Mouse (Mus musculus) embryonic facial prominence, embryonic 11.5 days (tissue): ENCODE results near the gene Rcsd1. TPM values are rescaled to one million over a fixed set of nuclear protein-coding genes. Genes with fewer than 3 reads are reported as not detected.
A peak's percentile ranks its signal among the peaks of the same experiment; 100 is the strongest.

Source experiments
- ATAC-seq: fragments of 200-750 bp; cut with Nextera tagmentation; replicated peaks from 2 replicates; pipeline ENCODE4 v1.8.0; 2017; ENCODE audit warnings: low read depth; ENCODE audit not compliant: insufficient number of reproducible peaks, low FRiP score, low TSS enrichment
- DNase-seq: peaks from one replicate; pipeline ENCODE4 v3.0.0-alpha.2; 2015; ENCODE audit warnings: low spot score
- H3K27ac ChIP-seq: fragments of 300-500 bp; sonication (generic); replicated peaks from 2 replicates; pipeline ENCODE4 v1.5.1; 2014; ENCODE audit warnings: mild to moderate bottlenecking, low read depth, low read length, control low read depth
- H3K27me3 ChIP-seq: fragments of 300-500 bp; sonication (generic); 2 replicates; pipeline ENCODE4 v1.6.1; 2014; ENCODE audit warnings: mild to moderate bottlenecking, low read length, moderate library complexity, mixed read lengths; ENCODE audit not compliant: control insufficient read depth, insufficient read depth
- H3K36me3 ChIP-seq: fragments of 300-500 bp; sonication (generic); replicated peaks from 2 replicates; pipeline ENCODE4 v1.6.1; 2014; ENCODE audit warnings: low read depth, mild to moderate bottlenecking, low read length, moderate library complexity, mixed read lengths; ENCODE audit not compliant: control insufficient read depth, insufficient read depth
- H3K4me1 ChIP-seq: fragments of 300-500 bp; sonication (generic); 2 replicates; pipeline ENCODE4 v1.6.1; 2014; ENCODE audit warnings: low read length, mixed read lengths; ENCODE audit not compliant: control insufficient read depth, insufficient read depth
- H3K4me2 ChIP-seq: fragments of 300-500 bp; sonication (generic); 2 replicates; pipeline ENCODE4 v1.6.1; 2014; ENCODE audit warnings: low read depth, mild to moderate bottlenecking, control low read depth, low read length, moderate library complexity
- H3K4me3 ChIP-seq: fragments of 300-500 bp; sonication (generic); 2 replicates; pipeline ENCODE4 v1.5.1; 2014; ENCODE audit warnings: low read depth, low read length, control low read depth
- H3K9ac ChIP-seq: fragments of 300-500 bp; sonication (generic); replicated peaks from 2 replicates; pipeline ENCODE4 v1.6.1; 2014; ENCODE audit warnings: mild to moderate bottlenecking, control low read depth, low read length
- H3K9me3 ChIP-seq: fragments of 300-500 bp; sonication (generic); replicated peaks from 2 replicates; pipeline ENCODE4 v1.6.1; 2016; ENCODE audit warnings: mild to moderate bottlenecking, low read length, inconsistent platforms, mixed read lengths; ENCODE audit not compliant: control insufficient read depth
- WGBS: fragments of 180-500 bp; shearing (Covaris S2); extraction: QIAGEN DNeasy Blood & Tissue Kit; methylation state at CpG from one replicate; pipeline ENCODE4 v1.1.7; 2014; 5-methylcytosine and 5-hydroxymethylcytosine counted together
- polyA plus RNA-seq: library from polyadenylated mRNA; unstranded; fragments of >200 nt; fragmentation: Nextera tagmentation; extraction: Ambion mirVana; gene quantifications from 2 replicates; pipeline ENCODE4 v1.2.1, GENCODE M21; 2014

Rcsd1 gene
- 7.8 and 8.3 TPM in 2 replicates for polyA plus RNA-seq

DNA sequence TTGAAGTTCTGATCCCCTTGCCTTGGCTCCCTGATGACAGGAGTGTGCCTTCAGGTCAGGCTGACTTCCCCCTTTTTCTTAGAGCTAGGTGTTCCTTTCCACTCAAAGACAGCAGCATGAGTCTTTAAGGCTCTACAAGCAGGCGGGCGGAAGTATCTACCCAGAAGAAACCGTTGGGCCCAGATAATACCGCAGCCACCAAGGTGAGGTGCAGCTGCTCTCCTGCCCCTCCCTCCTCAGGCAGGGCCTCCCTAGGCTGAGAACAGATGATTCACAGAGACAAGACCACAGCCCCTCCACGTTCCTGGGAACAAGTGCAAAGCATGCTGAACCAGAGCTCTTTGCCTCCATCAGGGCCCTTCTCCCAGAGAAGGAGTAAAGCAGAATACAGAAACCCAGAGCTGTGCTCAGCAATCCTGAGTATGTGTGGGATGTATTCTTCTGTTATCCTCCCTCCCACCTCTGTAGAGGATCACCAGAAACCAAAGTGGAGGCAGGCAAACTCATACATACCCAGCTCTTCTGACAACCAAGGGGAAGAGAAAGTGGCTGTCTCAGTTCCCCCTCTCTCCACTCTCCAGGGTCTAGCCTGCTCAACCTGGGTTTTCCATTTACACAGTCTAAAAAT, at the start of gene Rcsd1:
Gene Rcsd1, minus strand, starts transcription at position 129 of the 628 bp plus-strand sequence.
- peaks cover 4% of the 10 kb centered on the region; the same call in 1 of the 2 replicates for H3K27me3 ChIP-seq
- H3K36me3 ChIP-seq = no peaks in the 10 kb centered on the region
- no peaks in the 10 kb centered on the region for H3K9me3 ChIP-seq
- no peak within 1 kb of the TSS for H3K9ac ChIP-seq
- no peak within 1 kb of the TSS for H3K27ac ChIP-seq
- 52% methylated on average over 5 of the region's 5 CpGs for WGBS
- no peak within 1 kb of the TSS; the same call in 1 of the 2 replicates for H3K4me3 ChIP-seq
- peak within 1 kb of the TSS; percentile 94; the same call in 1 of the 2 replicates for H3K4me2 ChIP-seq
- no peaks in the 10 kb centered on the region for H3K4me1 ChIP-seq
- DNase-seq (no peak), ATAC-seq (no peak)

DNA sequence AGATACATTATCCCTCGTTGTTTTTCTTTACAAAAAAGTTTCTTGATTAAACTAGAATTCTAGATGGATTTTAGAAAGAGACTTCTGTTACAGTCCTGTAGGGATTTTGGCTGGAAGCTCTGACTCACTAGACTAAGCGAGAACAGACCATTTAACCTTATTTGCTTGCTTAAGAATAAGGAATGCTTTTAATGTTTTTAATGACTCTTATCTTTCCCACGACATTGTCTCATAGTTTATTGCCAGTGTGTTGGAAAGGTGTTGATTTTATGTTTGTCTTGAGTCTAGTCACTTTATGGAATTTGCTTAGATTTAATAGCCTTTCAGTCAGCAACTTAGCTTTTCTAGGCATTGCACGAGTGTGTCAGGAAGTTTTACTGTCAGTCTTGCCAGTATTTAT, 45.6 kb upstream of the Rcsd1 start:
- ATAC-seq = no peak

DNA sequence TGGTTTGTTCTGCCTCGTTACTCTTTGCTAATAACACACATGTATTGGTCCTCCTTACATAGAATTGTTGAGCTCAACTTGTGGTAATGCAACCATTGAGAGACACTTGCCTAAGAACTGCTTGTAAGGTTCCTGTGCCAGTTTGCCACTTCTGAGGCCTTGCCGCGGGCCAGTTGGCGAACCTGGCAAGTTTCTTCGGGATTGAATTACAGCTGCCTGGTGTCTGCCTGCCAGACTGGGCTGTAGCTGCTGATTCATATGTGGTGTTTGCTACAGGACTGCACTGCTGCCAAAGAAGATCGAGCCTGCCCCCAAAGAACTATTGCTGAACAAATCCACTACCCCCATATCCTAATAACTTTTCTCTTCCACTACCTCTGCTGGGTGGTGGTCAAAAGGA, 44.6 kb upstream of the Rcsd1 start:
- H3K27ac ChIP-seq = no peak overlapping the region
- no peak for ATAC-seq
- no peaks in the 10 kb centered on the region for H3K4me1 ChIP-seq
- no peaks in the 10 kb centered on the region for H3K36me3 ChIP-seq
- 85% methylated on average over 6 of the region's 6 CpGs for WGBS
- H3K9me3 ChIP-seq = no peaks in the 10 kb centered on the region
- DNase-seq = no peak
- no peaks in the 10 kb centered on the region for H3K27me3 ChIP-seq
- H3K4me2 ChIP-seq = no peak overlapping the region
- no peak overlapping the region for H3K4me3 ChIP-seq
- no peak overlapping the region for H3K9ac ChIP-seq

More for the DNA sequence above, 45.6 kb upstream of the Rcsd1 start:
- no peak overlapping the region for H3K4me2 ChIP-seq
- H3K9me3 ChIP-seq = no peaks in the 10 kb centered on the region
- H3K9ac ChIP-seq = no peak overlapping the region
- no peaks in the 10 kb centered on the region for H3K27me3 ChIP-seq
- no peak overlapping the region for H3K27ac ChIP-seq
- DNase-seq = no peak
- no peaks in the 10 kb centered on the region for H3K36me3 ChIP-seq
- H3K4me3 ChIP-seq = no peak overlapping the region
- 65% methylated on average over 4 of the region's 4 CpGs for WGBS
- no peaks in the 10 kb centered on the region for H3K4me1 ChIP-seq

DNA sequence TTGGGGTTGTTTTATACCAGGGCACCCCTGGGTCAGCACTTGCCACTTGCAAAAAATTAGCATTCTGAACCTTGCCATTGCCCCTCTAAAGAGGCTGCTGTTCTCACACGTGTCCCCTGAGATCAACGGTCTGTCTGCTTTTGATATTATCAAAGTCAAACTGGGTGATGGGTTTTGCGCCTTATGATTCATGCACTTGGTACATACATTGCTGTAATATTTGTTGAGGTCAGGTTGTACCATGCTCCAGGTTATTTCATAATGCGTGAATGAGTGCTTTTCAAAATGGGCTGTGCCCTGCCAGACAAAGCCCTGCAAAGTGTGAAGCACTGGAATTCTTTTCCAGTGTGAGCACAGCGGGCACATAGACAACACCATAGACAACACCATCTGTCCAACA, 42.3 kb upstream of the Rcsd1 start:
- ATAC-seq = no peak

DNA sequence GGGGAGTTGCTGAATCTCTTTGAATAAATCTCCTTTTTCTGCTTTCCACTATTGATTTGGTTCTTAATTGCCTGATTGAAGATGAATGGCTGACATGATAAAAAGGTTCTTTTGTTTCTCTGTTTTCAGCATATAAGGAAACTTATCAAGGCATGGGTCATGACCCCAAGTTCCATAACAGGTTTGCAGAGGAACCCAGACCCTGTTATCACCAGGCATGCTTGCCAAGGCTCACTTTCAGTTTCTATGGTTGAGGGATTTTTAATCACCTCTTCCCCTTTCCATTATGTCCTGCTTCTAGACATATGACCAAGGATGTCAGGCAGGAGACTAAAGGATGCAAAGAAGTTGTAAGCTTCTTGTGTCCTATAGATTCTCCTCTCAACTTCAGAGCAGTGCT, 41.6 kb upstream of the Rcsd1 start:
- H3K27ac ChIP-seq = no peak overlapping the region
- no peak overlapping the region for H3K4me3 ChIP-seq
- no peak for ATAC-seq
- no peak overlapping the region for H3K9ac ChIP-seq
- H3K4me2 ChIP-seq = no peak overlapping the region
- H3K4me1 ChIP-seq = no peaks in the 10 kb centered on the region
- no peak for DNase-seq
- H3K36me3 ChIP-seq = no peaks in the 10 kb centered on the region
- H3K27me3 ChIP-seq = no peaks in the 10 kb centered on the region
- no peaks in the 10 kb centered on the region for H3K9me3 ChIP-seq

More for the DNA sequence above, 42.3 kb upstream of the Rcsd1 start:
- H3K9me3 ChIP-seq = no peaks in the 10 kb centered on the region
- H3K9ac ChIP-seq = no peak overlapping the region
- H3K4me3 ChIP-seq = no peak overlapping the region
- 87% methylated on average over 5 of the region's 5 CpGs for WGBS
- no peaks in the 10 kb centered on the region for H3K27me3 ChIP-seq
- H3K4me1 ChIP-seq = no peaks in the 10 kb centered on the region
- H3K4me2 ChIP-seq = no peak overlapping the region
- H3K27ac ChIP-seq = no peak overlapping the region
- no peak for DNase-seq
- H3K36me3 ChIP-seq = no peaks in the 10 kb centered on the region

DNA sequence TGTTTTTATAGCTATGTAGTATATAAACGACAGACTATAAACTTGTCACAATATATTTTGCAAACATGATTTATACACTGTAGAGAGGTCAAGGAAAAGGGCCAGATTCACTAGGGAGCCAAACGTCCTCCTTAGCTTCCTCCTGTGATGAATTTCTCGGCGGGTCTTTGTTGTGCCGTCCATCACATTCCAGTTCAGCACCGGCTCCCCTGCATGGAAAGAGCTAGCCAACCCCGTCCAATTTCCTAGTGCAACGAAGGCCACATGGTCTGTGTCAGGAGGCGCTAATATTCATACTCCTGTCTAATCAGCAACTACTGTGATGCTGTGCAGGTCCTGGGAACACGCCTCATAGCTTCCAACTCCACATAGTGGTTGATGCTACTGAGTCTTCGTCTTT, 38.5 kb upstream of the Rcsd1 start:
- Histone ChIP-seq H3K4me1 (no peaks in the 10 kb centered on the region), H3K4me3 (no peak overlapping the region), H3K9ac (no peak overlapping the region), H3K27ac (no peak overlapping the region), H3K27me3 (no peaks in the 10 kb centered on the region), H3K9me3 (no peaks in the 10 kb centered on the region), H3K4me2 (no peak overlapping the region), H3K36me3 (no peaks in the 10 kb centered on the region)
- DNase-seq (no peak), ATAC-seq (no peak)
- WGBS = 57% methylated on average over 11 of the region's 11 CpGs

DNA sequence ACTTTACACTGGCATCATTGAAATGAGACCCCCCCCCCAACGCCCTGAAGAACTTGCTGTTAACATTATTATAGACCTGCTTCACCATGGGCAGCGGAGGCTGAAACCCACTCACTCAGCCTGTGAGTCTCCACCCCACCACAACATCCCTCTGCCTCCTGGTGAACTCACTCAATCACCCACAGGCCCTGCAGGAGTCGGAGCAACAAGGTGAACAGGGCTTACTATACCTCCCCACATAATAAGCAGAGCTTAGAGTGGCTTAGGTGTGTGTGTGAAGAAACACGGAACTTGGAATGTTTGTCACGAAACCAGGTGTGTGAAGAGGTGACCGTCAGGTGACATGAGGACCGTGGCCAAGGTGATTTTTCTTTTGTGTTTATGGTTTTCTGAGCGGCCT, 32.4 kb upstream of the Rcsd1 start:
- no peak overlapping the region for H3K4me3 ChIP-seq
- H3K36me3 ChIP-seq = no peaks in the 10 kb centered on the region
- DNase-seq (no peak), ATAC-seq (no peak)
- no peaks in the 10 kb centered on the region for H3K9me3 ChIP-seq
- H3K4me1 ChIP-seq = no peaks in the 10 kb centered on the region
- no peak overlapping the region for H3K9ac ChIP-seq
- no peak overlapping the region for H3K4me2 ChIP-seq
- WGBS = 83% methylated on average over 8 of the region's 8 CpGs
- no peak overlapping the region for H3K27ac ChIP-seq
- H3K27me3 ChIP-seq = no peaks in the 10 kb centered on the region

DNA sequence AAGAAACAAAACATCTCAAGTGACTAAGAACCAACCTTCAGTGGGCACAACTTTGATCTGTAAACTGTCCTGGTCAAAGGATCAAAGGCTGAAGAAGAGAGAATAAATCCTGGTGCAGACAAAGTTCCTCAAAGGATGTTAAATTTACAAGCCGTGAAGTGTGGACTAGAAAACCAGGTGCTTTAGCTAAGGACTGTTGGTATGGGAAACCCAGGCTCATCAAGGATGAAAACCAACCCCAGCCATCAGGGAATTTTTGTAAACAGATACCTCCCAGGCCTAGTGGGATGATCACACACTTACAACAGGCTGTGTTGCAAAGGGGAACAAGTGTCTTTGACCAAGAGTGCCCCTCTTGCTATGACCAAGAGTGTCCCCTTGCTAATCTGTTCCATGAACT, 29.4 kb upstream of the Rcsd1 start:
- no peak for DNase-seq
- Histone ChIP-seq H3K27ac (no peak overlapping the region), H3K36me3 (no peaks in the 10 kb centered on the region), H3K27me3 (no peaks in the 10 kb centered on the region), H3K9me3 (no peaks in the 10 kb centered on the region), H3K4me3 (no peak overlapping the region), H3K9ac (no peak overlapping the region), H3K4me1 (no peaks in the 10 kb centered on the region), H3K4me2 (no peak overlapping the region)
- no peak for ATAC-seq
- 83% methylated on average over 1 of the region's 1 CpGs for WGBS
